Mouse (Mus musculus) kidney, embryonic 15.5 days (tissue): ENCODE data around the gene Foxf1. TPM values are rescaled to one million over a fixed set of nuclear protein-coding genes. Genes with fewer than 3 reads are reported as not detected.
A peak's percentile ranks its signal among the peaks of the same experiment; 100 is the strongest.

Source experiments
- ATAC-seq: fragments of 200-750 bp; cut with Nextera tagmentation; replicated peaks from 2 replicates; pipeline ENCODE4 v1.8.0; 2017; ENCODE audit warnings: moderate TSS enrichment; ENCODE audit not compliant: low FRiP score
- H3K27ac ChIP-seq: fragments of 300-500 bp; sonication (generic); 2 replicates; pipeline ENCODE4 v1.5.1; 2015; ENCODE audit warnings: mild to moderate bottlenecking, inconsistent platforms
- H3K27me3 ChIP-seq: fragments of 300-500 bp; sonication (generic); 2 replicates; pipeline ENCODE4 v1.6.1; 2015; ENCODE audit warnings: inconsistent platforms
- H3K36me3 ChIP-seq: fragments of 300-500 bp; sonication (generic); 2 replicates; pipeline ENCODE4 v1.6.1; 2015; ENCODE audit warnings: inconsistent platforms
- H3K4me1 ChIP-seq: fragments of 300-500 bp; sonication (generic); 2 replicates; pipeline ENCODE4 v1.6.1; 2015; ENCODE audit warnings: inconsistent platforms
- H3K4me2 ChIP-seq: fragments of 300-500 bp; sonication (generic); 2 replicates; pipeline ENCODE4 v1.6.1; 2015; ENCODE audit warnings: moderate library complexity, mild to moderate bottlenecking, inconsistent platforms
- H3K4me3 ChIP-seq: fragments of 300-500 bp; sonication (generic); replicated peaks from 2 replicates; pipeline ENCODE4 v1.5.1; 2015; ENCODE audit warnings: mild to moderate bottlenecking, inconsistent platforms
- H3K9ac ChIP-seq: fragments of 300-500 bp; sonication (generic); 2 replicates; pipeline ENCODE4 v1.6.1; 2015; ENCODE audit warnings: mild to moderate bottlenecking, inconsistent platforms
- H3K9me3 ChIP-seq: fragments of 300-500 bp; sonication (generic); replicated peaks from 2 replicates; pipeline ENCODE4 v1.6.1; 2016; ENCODE audit warnings: inconsistent platforms
- WGBS: fragments of 180-500 bp; shearing (Covaris S2); methylation state at CpG from one replicate; pipeline ENCODE4 v1.1.7; 2015; ENCODE audit warnings: mixed read lengths; 5-methylcytosine and 5-hydroxymethylcytosine counted together
- polyA plus RNA-seq: library from polyadenylated mRNA; unstranded; fragments of >200 nt; fragmentation: Nextera tagmentation; extraction: Ambion mirVana; gene quantifications from 2 replicates; pipeline ENCODE4 v1.2.1, GENCODE M21; 2015

Foxf1 gene
- polyA plus RNA-seq, 1 experiment from 2014 or later: 5.2 TPM

GRCm38 (mm10) chr8:121118634-121119420 lies 34.6 kb downstream of the Foxf1 start:
- H3K9me3 ChIP-seq: no peaks in the 10 kb centered on the region
- peak overlapping the region; percentile 88 for H3K4me3 ChIP-seq
- H3K4me1 ChIP-seq: peaks cover 71% of the 10 kb centered on the region
- no peak for ATAC-seq
- H3K27me3 ChIP-seq: peaks cover 68% of the 10 kb centered on the region
- peak overlapping the region; percentile 82 for H3K4me2 ChIP-seq
- H3K36me3 ChIP-seq: peaks cover 19% of the 10 kb centered on the region
- WGBS: 2% methylated on average over 18 of the region's 18 CpGs
- peak overlapping the region; percentile 98 for H3K27ac ChIP-seq
- H3K9ac ChIP-seq: peak overlapping the region; percentile 93

- peak overlapping the region; percentile 98 for H3K27ac ChIP-seq
- H3K4me2 ChIP-seq: peak overlapping the region; percentile 82
- no peaks in the 10 kb centered on the region for H3K9me3 ChIP-seq
- H3K4me1 ChIP-seq: peaks cover 69% of the 10 kb centered on the region
- H3K9ac ChIP-seq: peak overlapping the region; percentile 93
- ATAC-seq: no peak
- 6% methylated on average over 12 of the region's 12 CpGs for WGBS
- peaks cover 70% of the 10 kb centered on the region for H3K27me3 ChIP-seq
- peak overlapping the region; percentile 88 for H3K4me3 ChIP-seq
- peaks cover 19% of the 10 kb centered on the region for H3K36me3 ChIP-seq
Measured at GRCm38 (mm10) chr8:121119635-121120455, 35.7 kb downstream of the Foxf1 start.

GRCm38 (mm10) chr8:121120456-121121419 lies 36.6 kb downstream of the Foxf1 start:
- no peak for ATAC-seq
- H3K9me3 ChIP-seq: no peaks in the 10 kb centered on the region
- peak overlapping the region; percentile 88 for H3K4me3 ChIP-seq
- 16% methylated on average over 17 of the region's 17 CpGs for WGBS
- H3K27ac ChIP-seq: peak overlapping the region; percentile 98
- H3K9ac ChIP-seq: peak overlapping the region; percentile 93
- H3K36me3 ChIP-seq: peaks cover 19% of the 10 kb centered on the region
- H3K4me2 ChIP-seq: peak overlapping the region; percentile 82
- peaks cover 68% of the 10 kb centered on the region for H3K27me3 ChIP-seq
- peaks cover 72% of the 10 kb centered on the region for H3K4me1 ChIP-seq

- no peak for ATAC-seq
- H3K4me1 ChIP-seq: peaks cover 74% of the 10 kb centered on the region
- 31% methylated on average over 8 of the region's 8 CpGs for WGBS
- peak overlapping the region; percentile 98 for H3K27ac ChIP-seq
- H3K27me3 ChIP-seq: peaks cover 70% of the 10 kb centered on the region
- H3K4me2 ChIP-seq: peak overlapping the region; percentile 82
- H3K9ac ChIP-seq: peak overlapping the region; percentile 93
- H3K4me3 ChIP-seq: peak overlapping the region; percentile 88
- H3K9me3 ChIP-seq: no peaks in the 10 kb centered on the region
- H3K36me3 ChIP-seq: peaks cover 19% of the 10 kb centered on the region
Measured at GRCm38 (mm10) chr8:121121704-121122103, 37.5 kb downstream of the Foxf1 start.

- peaks cover 74% of the 10 kb centered on the region for H3K4me1 ChIP-seq
- 0 out of 2 replicates have a peak overlapping the region, but pooled peaks have one; percentile 93 for H3K9ac ChIP-seq
- no peak for ATAC-seq
- no peaks in the 10 kb centered on the region for H3K9me3 ChIP-seq
- H3K27ac ChIP-seq: peak overlapping the region; percentile 98
- WGBS: 34% methylated on average over 7 of the region's 7 CpGs
- peak overlapping the region; percentile 82 for H3K4me2 ChIP-seq
- H3K4me3 ChIP-seq: peak overlapping the region; percentile 88
- H3K27me3 ChIP-seq: peaks cover 70% of the 10 kb centered on the region
- H3K36me3 ChIP-seq: peaks cover 19% of the 10 kb centered on the region
Measured at GRCm38 (mm10) chr8:121122368-121122767, 38.2 kb downstream of the Foxf1 start.

- Histone ChIP-seq H3K9me3 (no peaks in the 10 kb centered on the region), H3K36me3 (peaks cover 19% of the 10 kb centered on the region), H3K4me2 (peak overlapping the region; percentile 82), H3K4me1 (peaks cover 76% of the 10 kb centered on the region), H3K27ac (peak overlapping the region; percentile 98; the same call in 1 of the 2 replicates), H3K9ac (0 out of 2 replicates have a peak overlapping the region, but pooled peaks have one; percentile 93), H3K27me3 (peaks cover 72% of the 10 kb centered on the region), H3K4me3 (no peak overlapping the region)
- no peak for ATAC-seq
- WGBS: 72% methylated on average over 2 of the region's 2 CpGs
Measured at GRCm38 (mm10) chr8:121123113-121123512, 38.9 kb downstream of the Foxf1 start.

- ATAC-seq: peak; percentile 66
- H3K36me3 ChIP-seq: peaks cover 19% of the 10 kb centered on the region
- H3K27me3 ChIP-seq: peaks cover 85% of the 10 kb centered on the region
- H3K4me3 ChIP-seq: peak overlapping the region; percentile 43
- WGBS: 2% methylated on average over 17 of the region's 17 CpGs
- peak overlapping the region; percentile 90 for H3K27ac ChIP-seq
- peaks cover 89% of the 10 kb centered on the region for H3K4me1 ChIP-seq
- H3K9me3 ChIP-seq: no peaks in the 10 kb centered on the region
- peak overlapping the region; percentile 64 for H3K4me2 ChIP-seq
- H3K9ac ChIP-seq: 0 out of 2 replicates have a peak overlapping the region, but pooled peaks have one; percentile 21
Measured at GRCm38 (mm10) chr8:121124547-121125239, 40.5 kb downstream of the Foxf1 start.

- Histone ChIP-seq H3K4me1 (peaks cover 91% of the 10 kb centered on the region), H3K4me2 (peak overlapping the region; percentile 64), H3K4me3 (peak overlapping the region; percentile 43), H3K9ac (peak overlapping the region; percentile 31), H3K27me3 (peaks cover 88% of the 10 kb centered on the region), H3K27ac (peak overlapping the region; percentile 90), H3K9me3 (no peaks in the 10 kb centered on the region), H3K36me3 (peaks cover 19% of the 10 kb centered on the region)
- WGBS: under 1% methylated on average over 35 of the region's 36 CpGs
- ATAC-seq: peak; percentile 85
Measured at GRCm38 (mm10) chr8:121125311-121125876, 41.2 kb downstream of the Foxf1 start.

GRCm38 (mm10) chr8:121126191-121126590 lies 42.0 kb downstream of the Foxf1 start:
- peak overlapping the region; percentile 90 for H3K27ac ChIP-seq
- H3K9ac ChIP-seq: peak overlapping the region; percentile 31; the same call in 1 of the 2 replicates
- H3K27me3 ChIP-seq: peaks cover 85% of the 10 kb centered on the region
- H3K4me1 ChIP-seq: peaks cover 89% of the 10 kb centered on the region
- peaks cover 19% of the 10 kb centered on the region for H3K36me3 ChIP-seq
- no peak for ATAC-seq
- 18% methylated on average over 6 of the region's 6 CpGs for WGBS
- H3K4me2 ChIP-seq: peak overlapping the region; percentile 64
- H3K4me3 ChIP-seq: peak overlapping the region; percentile 43
- H3K9me3 ChIP-seq: no peaks in the 10 kb centered on the region

GRCm38 (mm10) chr8:121126694-121127093 lies 42.5 kb downstream of the Foxf1 start:
- Histone ChIP-seq H3K27me3 (peaks cover 84% of the 10 kb centered on the region), H3K4me1 (peaks cover 84% of the 10 kb centered on the region), H3K36me3 (peaks cover 19% of the 10 kb centered on the region), H3K4me2 (peak overlapping the region; percentile 64), H3K4me3 (peak overlapping the region; percentile 43), H3K9ac (no peak overlapping the region), H3K9me3 (no peaks in the 10 kb centered on the region), H3K27ac (peak overlapping the region; percentile 70)
- ATAC-seq: no peak
- WGBS: 27% methylated on average over 6 of the region's 6 CpGs
